Mouse (Mus musculus) heart, embryonic 10.5 days (tissue): ENCODE results near the gene Cnih3. TPM values are rescaled to one million over a fixed set of nuclear protein-coding genes. Genes with fewer than 3 reads are reported as not detected.

Source experiments
- DNase-seq: peaks from one replicate; pipeline ENCODE4 v3.0.0-alpha.2; 2017; ENCODE audit warnings: low spot score
- H3K27ac ChIP-seq: fragments of 300-500 bp; sonication (generic); 2 replicates; pipeline ENCODE4 v1.5.1; 2016; ENCODE audit warnings: mild to moderate bottlenecking
- H3K27me3 ChIP-seq: fragments of 300-500 bp; sonication (generic); 2 replicates; pipeline ENCODE4 v1.6.1; 2016; ENCODE audit warnings: mild to moderate bottlenecking; ENCODE audit not compliant: poor library complexity, insufficient read depth, severe bottlenecking
- H3K36me3 ChIP-seq: fragments of 300-500 bp; sonication (generic); 2 replicates; pipeline ENCODE4 v1.6.1; 2016; ENCODE audit warnings: mild to moderate bottlenecking, moderate library complexity
- H3K4me1 ChIP-seq: fragments of 300-500 bp; sonication (generic); 2 replicates; pipeline ENCODE4 v1.6.1; 2016; ENCODE audit warnings: mild to moderate bottlenecking
- H3K4me3 ChIP-seq: fragments of 300-500 bp; sonication (generic); 2 replicates; pipeline ENCODE4 v1.5.1; 2016; ENCODE audit warnings: mild to moderate bottlenecking, moderate library complexity
- H3K9me3 ChIP-seq: fragments of 300-500 bp; sonication (generic); 2 replicates; pipeline ENCODE4 v1.6.1; 2016; ENCODE audit warnings: mild to moderate bottlenecking, moderate library complexity
- WGBS: fragments of 180-500 bp; shearing (Covaris S2); methylation state at CpG from one replicate; pipeline ENCODE4 v1.1.7; 2016; 5-methylcytosine and 5-hydroxymethylcytosine counted together
- polyA plus RNA-seq: library from polyadenylated mRNA; unstranded; fragments of >200 nt; fragmentation: Nextera tagmentation; extraction: Ambion mirVana; gene quantifications from 2 replicates; pipeline ENCODE4 v1.2.1, GENCODE M21; 2016

The Cnih3 gene
- polyA plus RNA-seq, 1 experiment from 2014 or later = 0.14 TPM

DNA sequence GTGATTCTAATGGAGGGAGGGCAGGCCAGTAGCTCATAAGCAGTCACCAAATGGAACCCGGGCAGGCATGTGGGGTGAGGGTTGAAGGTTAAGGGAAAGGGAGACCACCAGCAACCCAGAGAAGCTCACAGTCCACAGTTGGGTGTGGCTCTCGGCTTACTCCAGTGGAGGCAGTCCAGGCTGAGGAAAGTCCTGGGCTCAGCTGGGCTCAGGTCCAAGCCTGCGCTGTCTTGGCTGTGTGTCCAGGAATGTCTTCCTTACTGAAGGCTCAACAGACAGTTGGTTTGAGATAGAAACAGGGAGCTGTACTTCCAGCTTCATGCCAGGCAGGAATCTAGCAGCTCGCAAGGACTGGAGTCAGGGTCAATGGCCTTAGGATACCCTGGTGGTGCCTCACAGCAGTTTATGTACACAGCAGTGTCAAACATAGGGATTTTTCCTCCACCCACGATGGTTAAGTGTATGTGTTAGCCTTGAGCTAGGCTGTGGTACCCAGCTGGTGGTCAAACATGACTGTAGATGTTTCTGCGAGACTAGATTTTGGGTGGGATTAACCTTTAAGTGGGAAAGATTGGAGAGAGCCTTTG lies 65.6 kb downstream of the Cnih3 start:
- no peak overlapping the region for H3K4me3 ChIP-seq
- H3K4me1 ChIP-seq = peaks cover 32% of the 10 kb centered on the region
- H3K27ac ChIP-seq = 0 out of 2 replicates have a peak overlapping the region, but pooled peaks have one; percentile 19
- no peaks in the 10 kb centered on the region; the same call in 1 of the 2 replicates for H3K27me3 ChIP-seq
- H3K9me3 ChIP-seq = no peaks in the 10 kb centered on the region
- no peaks in the 10 kb centered on the region for H3K36me3 ChIP-seq
- WGBS = 70% methylated on average over 6 of the region's 6 CpGs
- DNase-seq = no peak

DNA sequence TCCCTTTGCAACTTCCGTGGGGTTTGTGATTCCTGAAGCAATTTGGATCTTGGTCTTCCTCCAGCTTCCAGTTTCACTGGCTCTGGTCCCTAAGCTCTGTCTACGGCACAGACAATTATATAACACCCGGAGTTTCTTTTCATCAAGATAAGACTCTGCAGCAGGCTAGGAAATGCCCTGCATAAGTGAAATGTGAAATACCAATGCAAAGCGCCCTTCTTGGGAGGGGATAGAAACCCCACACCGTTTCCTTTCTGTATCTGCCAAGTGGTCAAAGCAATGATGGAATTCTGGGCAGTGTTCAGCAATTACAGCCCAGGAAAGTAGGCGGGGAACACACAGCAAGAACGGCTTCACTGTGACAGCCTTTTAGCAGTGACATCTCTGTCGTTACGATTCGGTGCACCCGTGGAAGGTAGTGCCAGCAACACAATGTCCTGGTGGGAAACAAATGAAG lies 67.7 kb downstream of the Cnih3 start:
- Histone ChIP-seq H3K4me1 (peaks cover 32% of the 10 kb centered on the region), H3K9me3 (no peaks in the 10 kb centered on the region), H3K36me3 (no peaks in the 10 kb centered on the region), H3K27me3 (no peaks in the 10 kb centered on the region; the same call in 1 of the 2 replicates), H3K27ac (no peak overlapping the region), H3K4me3 (no peak overlapping the region)
- no peak for DNase-seq
- 58% methylated on average over 11 of the region's 11 CpGs for WGBS

DNA sequence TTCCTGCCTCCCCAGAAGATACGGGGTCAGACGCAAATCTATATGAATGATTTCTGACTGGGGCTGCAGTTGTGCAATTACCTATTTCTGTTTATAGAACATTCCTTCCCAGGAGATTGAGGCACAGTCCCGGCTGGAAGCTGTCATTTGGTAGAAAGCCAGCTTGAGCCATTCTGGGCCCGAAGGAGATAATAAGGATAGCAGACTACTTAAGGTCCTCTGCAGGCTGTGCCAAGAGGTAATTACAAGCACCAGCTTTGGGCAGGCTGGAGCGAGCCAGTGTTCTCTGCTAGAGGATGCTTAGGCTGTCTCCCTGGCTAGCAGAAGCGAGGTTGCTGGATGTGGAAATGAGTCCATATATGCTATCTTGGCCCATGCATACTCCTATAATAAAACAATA lies 70.4 kb downstream of the Cnih3 start:
- 65% methylated on average over 6 of the region's 6 CpGs for WGBS
- Histone ChIP-seq H3K27me3 (no peaks in the 10 kb centered on the region; the same call in 1 of the 2 replicates), H3K27ac (no peak overlapping the region), H3K4me1 (peaks cover 28% of the 10 kb centered on the region), H3K36me3 (no peaks in the 10 kb centered on the region), H3K4me3 (no peak overlapping the region), H3K9me3 (no peaks in the 10 kb centered on the region)
- no peak for DNase-seq

DNA sequence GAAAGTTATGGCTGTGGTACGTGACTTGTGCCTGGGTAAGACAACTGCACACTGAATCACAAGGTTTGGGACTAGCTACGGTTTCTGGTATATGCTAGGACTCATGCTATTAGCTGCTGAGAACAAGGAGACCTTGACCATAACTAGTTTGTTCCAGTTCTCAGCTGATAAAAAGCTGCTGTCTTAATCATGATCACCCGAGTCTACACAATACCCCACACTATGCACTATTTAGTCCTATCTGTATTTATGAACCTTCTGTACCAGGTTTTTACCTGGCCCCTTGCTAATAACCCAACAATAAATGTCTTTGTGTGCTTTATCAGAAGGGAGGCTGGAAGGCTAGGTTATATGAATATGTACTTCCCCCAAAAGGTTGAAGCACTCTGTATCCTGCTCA lies 72.5 kb downstream of the Cnih3 start:
- Histone ChIP-seq H3K4me3 (no peak overlapping the region), H3K36me3 (no peaks in the 10 kb centered on the region)
- 82% methylated on average over 3 of the region's 3 CpGs for WGBS

DNA sequence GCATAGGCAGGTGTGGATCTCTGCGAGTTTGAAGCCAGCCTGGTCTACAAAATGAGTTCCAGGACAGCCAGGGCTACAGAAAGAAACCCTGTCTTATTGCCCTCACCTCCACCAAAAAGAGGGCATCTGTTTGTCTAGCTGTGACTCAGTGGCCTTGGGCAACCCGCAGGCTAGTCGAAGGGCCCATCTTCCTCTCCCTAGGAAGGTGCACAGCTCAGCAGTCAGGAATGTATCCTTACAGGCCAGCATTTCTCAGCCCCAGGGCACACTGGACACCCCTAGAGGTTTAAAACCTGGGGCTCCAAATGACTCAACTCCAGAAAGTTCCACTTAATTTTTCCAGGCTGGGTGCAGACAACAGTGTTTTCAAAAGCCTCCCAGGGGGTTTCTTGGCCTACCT lies 73.0 kb downstream of the Cnih3 start:
- 83% methylated on average over 3 of the region's 3 CpGs for WGBS
- peaks cover 20% of the 10 kb centered on the region for H3K4me1 ChIP-seq
- no peak for DNase-seq
- H3K27me3 ChIP-seq = peaks cover 4% of the 10 kb centered on the region
- H3K9me3 ChIP-seq = no peaks in the 10 kb centered on the region
- H3K36me3 ChIP-seq = no peaks in the 10 kb centered on the region
- H3K27ac ChIP-seq = no peak overlapping the region
- no peak overlapping the region for H3K4me3 ChIP-seq

More for the DNA sequence above, 72.5 kb downstream of the Cnih3 start:
- Histone ChIP-seq H3K27ac (no peak overlapping the region), H3K4me1 (peaks cover 23% of the 10 kb centered on the region), H3K9me3 (no peaks in the 10 kb centered on the region), H3K27me3 (peaks cover 4% of the 10 kb centered on the region)
- DNase-seq = no peak

DNA sequence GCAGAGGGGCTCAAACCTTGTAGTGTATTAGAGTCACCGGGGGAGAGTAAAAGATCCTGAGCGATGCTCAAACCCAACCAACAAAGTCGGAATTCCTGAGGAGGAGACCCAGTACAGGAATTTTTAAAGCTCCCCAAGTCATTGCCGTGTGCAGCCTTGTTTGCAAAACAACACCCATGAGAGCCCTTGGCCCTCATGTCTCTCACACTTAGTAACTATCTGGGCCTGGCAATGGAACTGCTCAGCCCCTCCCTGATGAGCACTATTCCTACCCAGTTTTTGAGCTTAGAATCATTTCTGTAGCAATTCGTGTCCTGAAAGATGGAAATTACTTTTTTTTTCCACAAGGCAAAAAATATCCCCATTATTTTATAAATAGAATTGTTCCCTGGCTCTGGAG lies 74.0 kb downstream of the Cnih3 start:
- Histone ChIP-seq H3K36me3 (no peaks in the 10 kb centered on the region), H3K9me3 (no peaks in the 10 kb centered on the region), H3K4me1 (peaks cover 12% of the 10 kb centered on the region), H3K27me3 (peaks cover 4% of the 10 kb centered on the region), H3K4me3 (no peak overlapping the region), H3K27ac (no peak overlapping the region)
- WGBS = 81% methylated on average over 5 of the region's 5 CpGs
- DNase-seq = no peak

DNA sequence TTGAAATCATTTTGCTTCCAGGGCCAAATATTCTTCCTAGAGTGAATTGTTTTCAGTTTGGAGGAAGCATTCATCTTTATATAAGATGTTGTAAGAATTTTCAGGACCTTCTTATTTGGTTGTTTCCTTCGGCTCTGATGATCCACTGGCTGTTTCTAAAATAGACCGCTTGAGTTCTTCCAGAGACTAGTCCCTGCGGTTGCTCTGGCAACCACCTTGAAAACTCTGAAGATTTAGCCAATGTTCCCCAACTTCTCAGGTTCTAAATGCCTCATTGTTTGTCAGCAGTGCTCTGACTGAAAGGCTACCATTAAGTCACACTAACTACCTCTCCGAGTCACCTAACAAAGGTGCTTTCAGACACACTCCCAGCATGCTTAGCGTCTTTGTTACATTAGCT lies 80.8 kb downstream of the Cnih3 start:
- H3K9me3 ChIP-seq = no peaks in the 10 kb centered on the region
- H3K36me3 ChIP-seq = no peaks in the 10 kb centered on the region
- H3K4me1 ChIP-seq = peaks cover 5% of the 10 kb centered on the region; the same call in 1 of the 2 replicates
- no peak overlapping the region for H3K4me3 ChIP-seq
- DNase-seq = no peak
- peaks cover 4% of the 10 kb centered on the region; the same call in 1 of the 2 replicates for H3K27me3 ChIP-seq
- WGBS = 86% methylated on average over 5 of the region's 5 CpGs
- no peak overlapping the region for H3K27ac ChIP-seq

DNA sequence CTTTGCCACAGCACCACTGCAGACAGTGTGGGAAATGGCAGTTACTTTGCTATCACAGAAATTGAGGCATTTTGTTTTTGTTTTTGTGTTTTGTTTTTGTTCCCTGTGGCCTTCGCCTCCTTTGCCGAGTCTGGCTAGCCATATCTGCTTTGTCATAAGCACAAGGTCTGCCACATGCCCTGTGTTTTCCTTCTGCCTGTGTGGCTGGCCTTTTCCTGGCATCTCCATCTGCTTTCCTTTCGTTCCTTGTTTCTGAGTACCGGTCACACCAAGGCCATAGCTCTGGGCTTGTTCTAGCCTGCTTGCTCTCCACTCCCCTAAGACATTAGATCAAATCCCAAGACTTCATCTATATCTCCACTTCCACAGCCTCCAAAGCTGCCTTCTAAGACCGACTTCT lies 83.0 kb downstream of the Cnih3 start:
- Histone ChIP-seq H3K4me1 (peaks cover 5% of the 10 kb centered on the region; the same call in 1 of the 2 replicates), H3K27me3 (no peaks in the 10 kb centered on the region), H3K9me3 (no peaks in the 10 kb centered on the region), H3K36me3 (no peaks in the 10 kb centered on the region), H3K4me3 (no peak overlapping the region), H3K27ac (no peak overlapping the region)
- 59% methylated on average over 5 of the region's 5 CpGs for WGBS
- no peak for DNase-seq

DNA sequence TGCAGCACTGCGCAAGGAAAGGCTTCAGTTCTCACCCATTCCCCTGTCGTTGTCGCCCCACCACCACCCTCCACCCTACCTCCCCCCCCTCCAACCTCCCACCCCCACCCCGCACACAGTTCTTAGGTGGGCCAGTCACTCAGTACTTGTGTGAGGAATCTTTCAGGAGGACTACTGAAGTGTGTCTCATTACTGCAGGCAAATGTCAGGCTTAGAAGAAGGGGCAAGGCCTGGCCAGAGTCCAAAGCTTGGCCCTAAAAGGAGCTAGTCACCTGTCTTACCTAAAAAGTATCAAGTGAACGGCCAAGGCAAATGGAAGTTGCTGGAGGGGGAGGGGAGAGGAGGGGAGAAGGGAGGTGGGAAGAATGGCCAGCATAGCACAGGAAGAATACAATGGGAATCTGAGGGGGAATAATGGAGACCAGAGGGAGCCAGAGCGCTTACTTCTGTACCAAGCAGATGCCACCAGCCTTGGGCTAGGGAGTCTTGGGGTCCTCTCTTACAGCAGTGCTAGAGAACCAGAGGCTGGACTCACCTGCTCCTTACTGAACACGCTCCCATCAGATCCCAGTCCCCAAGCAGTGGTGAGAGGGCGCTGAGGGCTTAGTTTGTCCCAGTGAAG lies 88.7 kb downstream of the Cnih3 start:
- Histone ChIP-seq H3K27ac (peak overlapping the region; percentile 29; the same call in 1 of the 2 replicates), H3K27me3 (no peaks in the 10 kb centered on the region), H3K9me3 (no peaks in the 10 kb centered on the region), H3K4me3 (no peak overlapping the region), H3K4me1 (peaks cover 24% of the 10 kb centered on the region), H3K36me3 (no peaks in the 10 kb centered on the region)
- 79% methylated on average over 8 of the region's 8 CpGs for WGBS
- DNase-seq = no peak

DNA sequence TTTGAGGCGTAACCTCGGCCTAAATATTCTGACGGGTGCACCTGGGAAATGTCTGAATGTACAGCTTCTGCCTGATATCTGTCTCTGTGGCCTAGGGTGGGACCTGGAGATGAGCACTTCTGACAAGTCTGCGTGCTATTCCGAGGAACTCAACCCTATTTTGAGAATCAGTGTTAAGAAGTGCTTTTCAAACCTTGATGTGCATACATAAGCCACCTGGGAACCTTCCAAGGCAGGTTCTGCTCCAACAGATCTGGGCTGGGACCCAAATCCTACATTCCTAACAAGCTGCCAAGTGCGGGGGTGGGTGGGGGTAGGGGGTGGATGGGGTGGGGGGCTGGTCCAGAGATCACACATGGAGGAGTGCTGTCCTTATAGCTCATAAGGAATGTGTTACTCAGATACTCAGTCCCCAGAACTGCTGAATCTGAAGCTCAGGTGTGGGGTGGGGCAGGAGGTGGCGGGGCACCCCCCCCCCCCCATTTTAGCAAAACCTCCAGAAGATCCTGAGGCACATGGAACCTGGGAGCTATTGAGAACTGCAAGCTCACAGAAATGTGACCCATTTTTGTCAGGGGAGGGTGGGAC lies 89.3 kb downstream of the Cnih3 start:
- DNase-seq = no peak
- Histone ChIP-seq H3K4me3 (no peak overlapping the region), H3K36me3 (no peaks in the 10 kb centered on the region), H3K4me1 (peaks cover 30% of the 10 kb centered on the region), H3K27me3 (no peaks in the 10 kb centered on the region), H3K27ac (no peak overlapping the region), H3K9me3 (no peaks in the 10 kb centered on the region)
- 75% methylated on average over 7 of the region's 7 CpGs for WGBS

DNA sequence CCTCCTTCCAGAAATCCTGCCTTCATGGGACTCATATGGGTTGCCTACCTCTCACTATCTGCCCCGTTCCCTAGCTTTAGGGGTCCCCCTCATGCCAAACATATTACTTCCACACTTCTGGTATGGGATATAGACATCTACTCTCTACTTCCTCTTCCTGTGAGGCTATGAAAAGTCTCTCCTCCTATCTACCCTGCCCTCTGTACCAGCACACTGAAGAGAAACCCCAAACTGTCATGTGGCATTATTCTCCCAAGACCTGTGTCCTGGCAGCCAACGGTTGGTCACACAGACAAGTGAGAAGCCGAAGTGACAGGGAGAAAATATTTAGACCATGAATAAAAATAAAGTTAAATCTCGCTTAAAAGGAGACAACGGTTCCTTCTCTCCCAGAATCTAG lies 92.6 kb downstream of the Cnih3 start:
- Histone ChIP-seq H3K4me3 (no peak overlapping the region), H3K9me3 (no peaks in the 10 kb centered on the region), H3K27ac (no peak overlapping the region), H3K4me1 (peaks cover 47% of the 10 kb centered on the region), H3K27me3 (no peaks in the 10 kb centered on the region), H3K36me3 (no peaks in the 10 kb centered on the region)
- WGBS = 91% methylated on average over 5 of the region's 5 CpGs
- no peak for DNase-seq

DNA sequence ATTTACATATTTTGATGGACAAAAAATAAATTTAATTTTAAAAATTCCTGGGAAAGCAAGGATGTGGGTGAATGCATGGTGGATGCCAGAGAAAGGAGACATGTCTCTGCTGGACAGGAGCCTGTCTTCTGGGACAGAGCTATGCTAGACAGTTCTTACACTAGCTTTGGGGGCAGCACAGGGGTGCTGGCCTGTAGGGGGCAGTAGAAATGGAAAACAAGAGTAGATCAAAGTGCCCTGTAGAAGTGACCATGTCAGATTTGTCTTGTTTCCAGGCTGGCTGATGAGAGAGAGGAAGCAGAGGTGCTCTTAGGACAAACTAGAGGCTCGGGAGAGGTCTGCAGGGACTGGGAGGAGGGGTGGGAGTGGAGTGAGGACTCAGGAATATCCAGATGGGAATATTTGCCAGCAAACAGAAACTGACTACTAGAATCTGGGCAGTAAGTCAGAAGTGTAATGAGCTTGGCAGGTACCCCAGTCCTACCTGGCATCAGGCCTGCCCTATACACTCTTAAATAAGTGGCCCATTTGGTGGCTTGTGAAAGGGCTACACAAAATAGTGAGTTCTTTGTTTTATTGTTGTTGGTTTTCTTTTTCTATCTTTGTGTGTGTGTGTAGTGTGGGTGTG lies 93.3 kb downstream of the Cnih3 start:
- Histone ChIP-seq H3K9me3 (no peaks in the 10 kb centered on the region), H3K4me1 (peaks cover 47% of the 10 kb centered on the region), H3K4me3 (no peak overlapping the region), H3K27me3 (no peaks in the 10 kb centered on the region), H3K36me3 (no peaks in the 10 kb centered on the region), H3K27ac (peak overlapping the region; percentile 79)
- 38% methylated on average over 1 of the region's 1 CpGs for WGBS
- no peak for DNase-seq

DNA sequence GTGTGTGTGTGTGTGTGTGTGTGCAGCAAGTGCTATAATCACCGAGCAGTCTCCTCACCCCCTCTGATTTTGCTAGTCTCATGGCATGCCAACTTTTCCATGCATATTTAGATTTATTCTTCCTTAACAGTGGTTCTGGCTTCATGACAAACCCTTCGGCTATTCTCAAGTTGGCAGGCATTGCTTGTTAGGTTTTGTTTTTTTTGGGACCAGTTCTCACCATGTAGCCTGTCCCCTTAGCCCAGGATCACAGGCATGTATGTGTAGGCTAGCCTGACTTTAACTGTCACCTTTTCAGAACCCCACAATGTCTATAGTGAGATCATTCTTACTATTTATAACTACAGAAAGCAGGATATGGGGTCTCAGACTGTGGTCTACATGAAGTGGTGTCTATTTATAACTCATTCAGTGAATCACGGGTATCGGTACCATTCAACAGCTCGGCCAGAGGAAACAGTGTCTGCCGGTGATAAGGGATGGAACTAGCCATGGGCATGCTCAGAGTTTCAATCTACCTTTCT lies 94.2 kb downstream of the Cnih3 start:
- H3K27ac ChIP-seq = peak overlapping the region; percentile 79
- H3K4me1 ChIP-seq = peaks cover 38% of the 10 kb centered on the region
- WGBS = 36% methylated on average over 6 of the region's 6 CpGs
- H3K9me3 ChIP-seq = no peaks in the 10 kb centered on the region
- H3K36me3 ChIP-seq = no peaks in the 10 kb centered on the region
- H3K4me3 ChIP-seq = no peak overlapping the region
- no peak for DNase-seq
- no peaks in the 10 kb centered on the region for H3K27me3 ChIP-seq
